Mouse (Mus musculus): ENCODE results near the gene Ak2. TPM values are rescaled to one million over a fixed set of nuclear protein-coding genes. Genes with fewer than 3 reads are reported as not detected.

Ak2 gene
- polyA plus RNA-seq, 1 experiment from 2014 or later, result 63.3 TPM

- peaks cover 7% of the 10 kb centered on the region; the same call in 1 of the 2 replicates for H3K27me3 ChIP-seq (ENCODE audit: control insufficient read depth, insufficient read depth, low read length)
- H3K27ac ChIP-seq (replicated peaks; ENCODE audit: low read depth, low read length), result peak overlapping the region; percentile 88
- ATAC-seq (ENCODE audit: low FRiP score, low TSS enrichment) (no peak), DNase-seq (no peak)
- H3K4me2 ChIP-seq (ENCODE audit: low read length), result peak overlapping the region; percentile 50
- H3K9ac ChIP-seq (replicated peaks; ENCODE audit: low read length), result no peak overlapping the region
- no peaks in the 10 kb centered on the region for H3K36me3 ChIP-seq (ENCODE audit: control insufficient read depth, insufficient read depth, low read length)
- H3K9me3 ChIP-seq (ENCODE audit: control insufficient read depth, low read length), result no peaks in the 10 kb centered on the region
- H3K4me3 ChIP-seq (replicated peaks; ENCODE audit: low read depth, low read length), result no peak overlapping the region
- 73% methylated on average over 4 of the region's 4 CpGs for WGBS
- peaks cover 10% of the 10 kb centered on the region for H3K4me1 ChIP-seq (ENCODE audit: control insufficient read depth, insufficient read depth, low read length)
Observed at GRCm38 (mm10) chr4:129050365-129050764, 58.6 kb downstream of the Ak2 start.

- 77% methylated on average over 6 of the region's 6 CpGs for WGBS
- peaks cover 7% of the 10 kb centered on the region; the same call in 1 of the 2 replicates for H3K27me3 ChIP-seq (ENCODE audit: control insufficient read depth, insufficient read depth, low read length)
- DNase-seq (no peak), ATAC-seq (ENCODE audit: low FRiP score, low TSS enrichment) (no peak)
- H3K36me3 ChIP-seq (ENCODE audit: control insufficient read depth, insufficient read depth, low read length), result no peaks in the 10 kb centered on the region
- no peak overlapping the region for H3K27ac ChIP-seq (replicated peaks; ENCODE audit: low read depth, low read length)
- H3K4me1 ChIP-seq (ENCODE audit: control insufficient read depth, insufficient read depth, low read length), result peaks cover 10% of the 10 kb centered on the region
- no peak overlapping the region for H3K9ac ChIP-seq (replicated peaks; ENCODE audit: low read length)
- H3K4me3 ChIP-seq (replicated peaks; ENCODE audit: low read depth, low read length), result no peak overlapping the region
- no peaks in the 10 kb centered on the region for H3K9me3 ChIP-seq (ENCODE audit: control insufficient read depth, low read length)
- H3K4me2 ChIP-seq (ENCODE audit: low read length), result no peak overlapping the region
Observed at GRCm38 (mm10) chr4:129050901-129051417, 59.2 kb downstream of the Ak2 start.

GRCm38 (mm10) chr4:129051461-129052183 lies 59.9 kb downstream of the Ak2 start:
- peaks cover 10% of the 10 kb centered on the region for H3K4me1 ChIP-seq (ENCODE audit: control insufficient read depth, insufficient read depth, low read length)
- H3K27ac ChIP-seq (replicated peaks; ENCODE audit: low read depth, low read length), result no peak overlapping the region
- DNase-seq (no peak), ATAC-seq (ENCODE audit: low FRiP score, low TSS enrichment) (no peak)
- no peak overlapping the region for H3K4me3 ChIP-seq (replicated peaks; ENCODE audit: low read depth, low read length)
- no peak overlapping the region for H3K9ac ChIP-seq (replicated peaks; ENCODE audit: low read length)
- no peak overlapping the region for H3K4me2 ChIP-seq (ENCODE audit: low read length)
- 0 out of 2 replicates have a peak, but pooled peaks cover 5% of the 10 kb centered on the region for H3K27me3 ChIP-seq (ENCODE audit: control insufficient read depth, insufficient read depth, low read length)
- H3K9me3 ChIP-seq (ENCODE audit: control insufficient read depth, low read length), result no peaks in the 10 kb centered on the region
- 38% methylated on average over 11 of the region's 11 CpGs for WGBS
- no peaks in the 10 kb centered on the region for H3K36me3 ChIP-seq (ENCODE audit: control insufficient read depth, insufficient read depth, low read length)

- Histone ChIP-seq H3K36me3 (ENCODE audit: control insufficient read depth, insufficient read depth, low read length) (no peaks in the 10 kb centered on the region), H3K9ac (replicated peaks; ENCODE audit: low read length) (no peak overlapping the region), H3K9me3 (ENCODE audit: control insufficient read depth, low read length) (no peaks in the 10 kb centered on the region), H3K27me3 (ENCODE audit: control insufficient read depth, insufficient read depth, low read length) (0 out of 2 replicates have a peak, but pooled peaks cover 5% of the 10 kb centered on the region), H3K4me3 (replicated peaks; ENCODE audit: low read depth, low read length) (no peak overlapping the region), H3K27ac (replicated peaks; ENCODE audit: low read depth, low read length) (no peak overlapping the region), H3K4me1 (ENCODE audit: control insufficient read depth, insufficient read depth, low read length) (peaks cover 6% of the 10 kb centered on the region), H3K4me2 (ENCODE audit: low read length) (no peak overlapping the region)
- ATAC-seq (ENCODE audit: low FRiP score, low TSS enrichment) (no peak), DNase-seq (no peak)
- 91% methylated on average over 12 of the region's 12 CpGs for WGBS
Observed at GRCm38 (mm10) chr4:129054757-129055156, 63.0 kb downstream of the Ak2 start.

- Histone ChIP-seq H3K4me1 (ENCODE audit: control insufficient read depth, insufficient read depth, low read length) (peaks cover 13% of the 10 kb centered on the region), H3K9me3 (ENCODE audit: control insufficient read depth, low read length) (no peaks in the 10 kb centered on the region), H3K9ac (replicated peaks; ENCODE audit: low read length) (no peak overlapping the region), H3K27ac (replicated peaks; ENCODE audit: low read depth, low read length) (no peak overlapping the region), H3K4me3 (replicated peaks; ENCODE audit: low read depth, low read length) (no peak overlapping the region), H3K36me3 (ENCODE audit: control insufficient read depth, insufficient read depth, low read length) (no peaks in the 10 kb centered on the region), H3K4me2 (ENCODE audit: low read length) (no peak overlapping the region), H3K27me3 (ENCODE audit: control insufficient read depth, insufficient read depth, low read length) (0 out of 2 replicates have a peak, but pooled peaks cover 5% of the 10 kb centered on the region)
- WGBS, result 90% methylated on average over 5 of the region's 5 CpGs
- DNase-seq (no peak), ATAC-seq (ENCODE audit: low FRiP score, low TSS enrichment) (no peak)
Observed at GRCm38 (mm10) chr4:129055562-129055961, 63.8 kb downstream of the Ak2 start.

- no peaks in the 10 kb centered on the region for H3K36me3 ChIP-seq (ENCODE audit: control insufficient read depth, insufficient read depth, low read length)
- no peaks in the 10 kb centered on the region for H3K9me3 ChIP-seq (ENCODE audit: control insufficient read depth, low read length)
- peaks cover 24% of the 10 kb centered on the region for H3K4me1 ChIP-seq (ENCODE audit: control insufficient read depth, insufficient read depth, low read length)
- peak overlapping the region; percentile 96 for H3K4me2 ChIP-seq (ENCODE audit: low read length)
- H3K4me3 ChIP-seq (replicated peaks; ENCODE audit: low read depth, low read length), result peak overlapping the region; percentile 66
- peak; percentile 100 for DNase-seq
- WGBS, result 3% methylated on average over 44 of the region's 44 CpGs
- peak overlapping the region; percentile 95 for H3K27ac ChIP-seq (replicated peaks; ENCODE audit: low read depth, low read length)
- H3K9ac ChIP-seq (replicated peaks; ENCODE audit: low read length), result peak overlapping the region; percentile 94
- no peaks in the 10 kb centered on the region for H3K27me3 ChIP-seq (ENCODE audit: control insufficient read depth, insufficient read depth, low read length)
- ATAC-seq (ENCODE audit: low FRiP score, low TSS enrichment), result peak; percentile 94
Observed at GRCm38 (mm10) chr4:129057533-129058206, 65.9 kb downstream of the Ak2 start.

- H3K27me3 ChIP-seq (ENCODE audit: control insufficient read depth, insufficient read depth, low read length), result no peaks in the 10 kb centered on the region
- H3K9me3 ChIP-seq (ENCODE audit: control insufficient read depth, low read length), result no peaks in the 10 kb centered on the region
- DNase-seq (peak; percentile 70), ATAC-seq (ENCODE audit: low FRiP score, low TSS enrichment) (peak; percentile 69)
- peak within 1 kb of the TSS; percentile 94 for H3K9ac ChIP-seq (replicated peaks; ENCODE audit: low read length)
- peak within 1 kb of the TSS; percentile 96 for H3K4me2 ChIP-seq (ENCODE audit: low read length)
- peak within 1 kb of the TSS; percentile 95 for H3K27ac ChIP-seq (replicated peaks; ENCODE audit: low read depth, low read length)
- peaks cover 24% of the 10 kb centered on the region for H3K4me1 ChIP-seq (ENCODE audit: control insufficient read depth, insufficient read depth, low read length)
- H3K36me3 ChIP-seq (ENCODE audit: control insufficient read depth, insufficient read depth, low read length), result no peaks in the 10 kb centered on the region
- under 1% methylated on average over 97 of the region's 107 CpGs for WGBS
- peak within 1 kb of the TSS; percentile 66 for H3K4me3 ChIP-seq (replicated peaks; ENCODE audit: low read depth, low read length)
Observed at GRCm38 (mm10) chr4:129058207-129059092, 66.7 kb downstream of the Ak2 start, which contains the start of gene Rnf19b. Gene Rnf19b (plus strand): TSS chr4:129058271.

- Histone ChIP-seq H3K4me1 (ENCODE audit: control insufficient read depth, insufficient read depth, low read length) (peaks cover 24% of the 10 kb centered on the region), H3K9me3 (ENCODE audit: control insufficient read depth, low read length) (no peaks in the 10 kb centered on the region), H3K9ac (replicated peaks; ENCODE audit: low read length) (peak overlapping the region; percentile 94), H3K4me2 (ENCODE audit: low read length) (peak overlapping the region; percentile 96), H3K27me3 (ENCODE audit: control insufficient read depth, insufficient read depth, low read length) (no peaks in the 10 kb centered on the region), H3K4me3 (replicated peaks; ENCODE audit: low read depth, low read length) (peak overlapping the region; percentile 66), H3K27ac (replicated peaks; ENCODE audit: low read depth, low read length) (peak overlapping the region; percentile 95), H3K36me3 (ENCODE audit: control insufficient read depth, insufficient read depth, low read length) (no peaks in the 10 kb centered on the region)
- 3% methylated on average over 13 of the region's 13 CpGs for WGBS
- DNase-seq (peak; percentile 65), ATAC-seq (ENCODE audit: low FRiP score, low TSS enrichment) (no peak)
Observed at GRCm38 (mm10) chr4:129059125-129059551, 67.4 kb downstream of the Ak2 start.
